Mouse (Mus musculus): ENCODE results near the gene Siva1. TPM values are rescaled to one million over a fixed set of nuclear protein-coding genes. Genes with fewer than 3 reads are reported as not detected.

Siva1 gene
- polyA plus RNA-seq, 1 experiment, result 58.6 TPM

DNA sequence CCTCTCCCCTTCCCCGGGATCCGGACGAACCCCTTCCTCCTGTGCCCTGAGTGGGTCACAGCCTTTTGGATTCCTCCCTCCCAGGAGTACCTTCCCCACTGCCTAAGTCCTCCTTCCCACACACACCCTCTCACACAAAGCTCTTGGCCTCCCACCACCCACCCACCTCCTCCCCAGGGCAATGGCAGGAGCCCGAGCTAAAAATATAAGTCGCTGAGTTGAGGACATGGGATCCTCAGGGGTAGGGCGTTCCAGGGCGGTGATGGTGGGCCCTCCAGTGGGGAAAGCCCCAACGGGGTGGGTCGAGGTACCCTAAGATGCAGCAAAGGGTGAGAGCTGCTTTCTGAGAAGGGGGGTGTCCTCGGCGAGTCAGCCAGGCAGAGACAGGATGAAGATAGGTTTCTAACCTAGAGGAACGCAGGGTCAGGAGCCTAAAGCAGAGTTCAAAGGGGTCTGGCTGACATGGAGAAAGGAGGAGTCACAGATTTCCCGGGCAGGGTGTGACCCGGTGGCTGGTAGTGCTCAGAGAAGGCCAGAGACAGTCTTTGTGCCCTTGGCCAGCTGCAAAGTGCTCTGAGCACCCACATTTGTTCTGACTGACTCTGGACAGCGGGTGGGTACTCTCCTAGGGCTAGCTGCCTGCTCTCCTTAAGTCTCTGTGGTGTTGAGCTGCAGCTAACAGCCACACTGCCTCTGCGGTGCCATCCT lies 24.0 kb upstream of the Siva1 start:
- TF ChIP-seq POLR2A (IDR thresholded peaks at IDR 0.05; ENCODE audit: borderline replicate concordance, extremely low read depth, low read depth, low read length), result no peak
- no peak for TF ChIP-seq CTCF (IDR thresholded peaks at IDR 0.05; ENCODE audit: insufficient read depth, low read length)
- peaks cover 12% of the 10 kb centered on the region; the same call in 1 of the 2 replicates for H3K4me1 ChIP-seq (ENCODE audit: control insufficient read depth, insufficient read depth, low read length)
- H3K4me3 ChIP-seq (replicated peaks; ENCODE audit: extremely low read depth, low read depth, low read length), result peak overlapping the region; percentile 77
- WGBS, result 20% methylated on average over 16 of the region's 16 CpGs
- DNase-seq, result no peak

DNA sequence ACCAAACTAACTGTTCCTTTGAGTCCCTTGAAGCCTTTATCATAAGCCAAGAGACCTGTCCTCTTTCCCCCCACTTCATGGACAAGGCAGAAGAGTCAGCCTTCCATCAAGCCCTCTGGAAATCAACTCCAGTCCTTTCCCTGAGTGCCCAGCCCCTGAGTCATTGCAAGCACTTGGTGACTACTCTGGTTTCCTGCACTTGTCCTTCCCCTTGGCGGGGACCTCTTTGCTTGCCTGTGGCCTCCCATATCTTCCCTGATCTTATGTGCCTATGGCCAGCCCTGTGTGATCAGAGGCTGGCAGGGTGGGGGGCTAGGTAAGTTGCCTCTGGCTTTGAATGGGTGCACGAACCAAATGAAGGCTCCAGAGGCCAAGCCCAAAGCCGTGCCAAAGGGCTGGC lies 22.6 kb upstream of the Siva1 start:
- no peak for DNase-seq
- no peak for TF ChIP-seq POLR2A (IDR thresholded peaks at IDR 0.05; ENCODE audit: borderline replicate concordance, extremely low read depth, low read depth, low read length)
- TF ChIP-seq CTCF (IDR thresholded peaks at IDR 0.05; ENCODE audit: insufficient read depth, low read length), result no peak
- 68% methylated on average over 3 of the region's 3 CpGs for WGBS
- H3K4me3 ChIP-seq (replicated peaks; ENCODE audit: extremely low read depth, low read depth, low read length), result no peak overlapping the region
- H3K4me1 ChIP-seq (ENCODE audit: control insufficient read depth, insufficient read depth, low read length), result peaks cover 16% of the 10 kb centered on the region; the same call in 1 of the 2 replicates

DNA sequence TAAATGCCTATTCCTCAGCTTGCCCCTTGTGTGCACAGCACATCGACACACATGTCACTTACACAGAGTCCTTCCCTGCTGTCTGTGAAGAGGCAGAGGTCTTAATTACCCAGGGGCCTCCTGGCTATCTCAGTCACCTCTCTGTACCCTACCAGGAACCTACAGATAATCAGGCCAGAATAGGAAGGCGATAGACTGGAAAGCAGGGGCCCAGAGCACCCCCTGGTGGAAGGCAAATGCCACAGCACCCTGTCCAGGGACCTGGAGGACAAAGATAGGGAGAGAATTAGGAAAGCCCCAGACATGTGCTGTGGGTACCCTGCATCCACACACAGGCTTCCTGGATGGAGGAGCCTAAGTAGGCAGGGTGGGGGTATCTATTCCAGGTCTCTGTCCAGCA lies 20.7 kb upstream of the Siva1 start:
- no peak for TF ChIP-seq POLR2A (IDR thresholded peaks at IDR 0.05; ENCODE audit: borderline replicate concordance, extremely low read depth, low read depth, low read length)
- peak; percentile 90 for TF ChIP-seq CTCF (IDR thresholded peaks at IDR 0.05; ENCODE audit: insufficient read depth, low read length)
- Histone ChIP-seq H3K4me3 (replicated peaks; ENCODE audit: extremely low read depth, low read depth, low read length) (no peak overlapping the region), H3K4me1 (ENCODE audit: control insufficient read depth, insufficient read depth, low read length) (peaks cover 19% of the 10 kb centered on the region; the same call in 1 of the 2 replicates)
- peak; percentile 64 for DNase-seq
- WGBS, result 29% methylated on average over 2 of the region's 2 CpGs

DNA sequence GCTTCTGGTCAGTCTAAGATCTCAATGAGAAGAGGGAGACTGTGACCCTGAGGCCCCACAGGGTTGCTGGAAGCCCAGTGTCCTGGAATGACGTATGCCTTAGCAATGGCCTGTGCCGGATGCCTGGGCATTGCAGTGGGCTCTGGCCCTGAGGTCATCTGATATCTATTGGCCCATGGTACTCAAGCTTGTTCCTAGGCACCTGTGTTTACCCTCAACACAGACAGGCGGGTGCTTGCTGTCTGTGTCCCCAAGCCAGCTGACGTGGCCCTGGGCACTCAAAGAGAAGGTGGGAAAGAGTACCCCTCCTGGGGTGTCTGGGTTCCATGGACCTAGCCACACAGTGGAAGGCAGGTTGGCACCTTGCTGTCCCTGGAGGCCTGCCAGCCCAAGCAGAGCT lies 18.8 kb upstream of the Siva1 start:
- Histone ChIP-seq H3K4me3 (replicated peaks; ENCODE audit: extremely low read depth, low read depth, low read length) (no peak overlapping the region), H3K4me1 (ENCODE audit: control insufficient read depth, insufficient read depth, low read length) (peaks cover 14% of the 10 kb centered on the region; the same call in 1 of the 2 replicates)
- WGBS, result 73% methylated on average over 4 of the region's 4 CpGs
- DNase-seq, result no peak
- no peak for TF ChIP-seq CTCF (IDR thresholded peaks at IDR 0.05; ENCODE audit: insufficient read depth, low read length)
- TF ChIP-seq POLR2A (IDR thresholded peaks at IDR 0.05; ENCODE audit: borderline replicate concordance, extremely low read depth, low read depth, low read length), result no peak

DNA sequence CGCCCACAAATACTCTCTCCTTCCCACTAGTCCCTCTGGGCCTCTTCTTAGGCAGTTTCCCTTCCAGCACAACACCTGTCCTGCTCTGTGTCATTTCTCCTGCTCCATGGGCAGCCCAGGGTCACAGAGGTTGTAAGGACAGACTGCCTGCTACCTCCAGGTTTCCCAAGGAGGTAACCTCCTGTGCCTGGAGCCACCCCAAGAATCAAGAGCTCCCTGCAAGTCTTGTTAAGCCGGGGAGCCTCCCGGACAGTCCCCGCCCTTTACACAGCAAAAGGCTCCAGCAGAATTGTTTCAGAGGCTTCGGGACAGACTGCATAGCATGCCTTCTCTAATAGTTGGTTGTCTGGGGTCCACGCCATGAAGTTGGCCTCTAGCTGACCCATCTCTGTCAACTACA lies 18.0 kb upstream of the Siva1 start:
- Histone ChIP-seq H3K4me3 (replicated peaks; ENCODE audit: extremely low read depth, low read depth, low read length) (no peak overlapping the region), H3K4me1 (ENCODE audit: control insufficient read depth, insufficient read depth, low read length) (peaks cover 14% of the 10 kb centered on the region)
- no peak for DNase-seq
- 64% methylated on average over 6 of the region's 6 CpGs for WGBS
- TF ChIP-seq POLR2A (IDR thresholded peaks at IDR 0.05; ENCODE audit: borderline replicate concordance, extremely low read depth, low read depth, low read length) (no peak), CTCF (IDR thresholded peaks at IDR 0.05; ENCODE audit: insufficient read depth, low read length) (no peak)

DNA sequence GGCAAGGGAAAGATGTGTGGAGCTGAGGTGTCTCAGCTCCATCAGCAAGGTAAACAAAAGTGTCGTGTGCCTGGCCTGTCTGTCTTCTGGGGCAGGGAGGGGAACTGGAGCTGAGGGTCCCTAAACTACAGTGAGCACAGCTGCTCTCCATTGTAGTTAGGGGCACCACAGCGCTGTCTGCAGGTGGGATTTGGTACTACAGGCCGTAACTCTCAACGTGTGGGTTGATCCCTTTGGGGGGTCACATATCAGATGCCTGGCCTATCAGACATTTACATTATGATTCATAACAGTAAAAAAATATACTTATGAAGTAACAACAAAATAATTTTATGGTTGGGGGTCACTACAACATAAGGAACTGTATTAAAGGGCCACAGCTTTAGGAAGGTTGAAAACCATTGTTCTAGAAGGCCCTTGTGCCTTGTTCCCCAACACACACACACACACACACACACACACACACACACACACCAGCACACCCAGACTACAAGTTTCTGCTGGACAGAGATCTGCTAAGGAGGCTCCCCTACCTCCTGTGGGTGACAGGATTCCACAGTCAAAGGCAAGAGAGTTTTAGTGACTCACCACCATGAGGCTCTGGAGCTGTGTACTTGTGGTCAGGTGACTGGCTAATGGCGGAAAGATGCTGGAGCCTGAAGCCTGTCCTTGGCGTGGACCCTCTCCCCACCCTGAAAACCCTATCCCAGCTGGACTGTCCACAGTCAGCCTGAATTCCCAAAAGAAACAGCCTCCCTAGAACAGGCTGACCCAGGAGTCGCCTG lies 17.2 kb upstream of the Siva1 start:
- WGBS, result 66% methylated on average over 7 of the region's 7 CpGs
- DNase-seq, result no peak
- peaks cover 15% of the 10 kb centered on the region for H3K4me1 ChIP-seq (ENCODE audit: control insufficient read depth, insufficient read depth, low read length)
- TF ChIP-seq CTCF (IDR thresholded peaks at IDR 0.05; ENCODE audit: insufficient read depth, low read length), result peak; percentile 53
- no peak for TF ChIP-seq POLR2A (IDR thresholded peaks at IDR 0.05; ENCODE audit: borderline replicate concordance, extremely low read depth, low read depth, low read length)
- H3K4me3 ChIP-seq (replicated peaks; ENCODE audit: extremely low read depth, low read depth, low read length), result no peak overlapping the region

DNA sequence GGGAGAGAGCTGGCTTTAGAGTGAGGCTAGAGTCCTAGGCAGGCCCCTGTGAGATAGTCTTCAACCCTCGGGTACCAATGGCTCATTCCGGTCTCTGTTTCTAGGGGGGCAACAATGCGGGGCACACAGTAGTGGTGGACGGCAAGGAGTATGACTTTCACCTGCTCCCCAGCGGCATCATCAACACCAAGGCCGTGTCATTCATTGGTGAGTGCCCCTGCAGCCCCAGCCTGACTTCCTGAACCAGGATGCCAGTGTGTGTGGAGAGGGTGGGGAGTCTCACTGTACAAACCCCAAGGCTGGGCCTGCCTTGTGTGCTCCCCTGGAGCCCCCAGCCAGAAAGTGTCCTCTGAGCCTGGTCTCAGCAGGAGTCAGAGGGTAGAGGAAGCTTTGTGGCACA lies 16.3 kb upstream of the Siva1 start:
- Histone ChIP-seq H3K4me1 (ENCODE audit: control insufficient read depth, insufficient read depth, low read length) (peaks cover 18% of the 10 kb centered on the region), H3K4me3 (replicated peaks; ENCODE audit: extremely low read depth, low read depth, low read length) (no peak overlapping the region)
- no peak for DNase-seq
- WGBS, result 72% methylated on average over 6 of the region's 6 CpGs
- no peak for TF ChIP-seq POLR2A (IDR thresholded peaks at IDR 0.05; ENCODE audit: borderline replicate concordance, extremely low read depth, low read depth, low read length)
- no peak for TF ChIP-seq CTCF (IDR thresholded peaks at IDR 0.05; ENCODE audit: insufficient read depth, low read length)

DNA sequence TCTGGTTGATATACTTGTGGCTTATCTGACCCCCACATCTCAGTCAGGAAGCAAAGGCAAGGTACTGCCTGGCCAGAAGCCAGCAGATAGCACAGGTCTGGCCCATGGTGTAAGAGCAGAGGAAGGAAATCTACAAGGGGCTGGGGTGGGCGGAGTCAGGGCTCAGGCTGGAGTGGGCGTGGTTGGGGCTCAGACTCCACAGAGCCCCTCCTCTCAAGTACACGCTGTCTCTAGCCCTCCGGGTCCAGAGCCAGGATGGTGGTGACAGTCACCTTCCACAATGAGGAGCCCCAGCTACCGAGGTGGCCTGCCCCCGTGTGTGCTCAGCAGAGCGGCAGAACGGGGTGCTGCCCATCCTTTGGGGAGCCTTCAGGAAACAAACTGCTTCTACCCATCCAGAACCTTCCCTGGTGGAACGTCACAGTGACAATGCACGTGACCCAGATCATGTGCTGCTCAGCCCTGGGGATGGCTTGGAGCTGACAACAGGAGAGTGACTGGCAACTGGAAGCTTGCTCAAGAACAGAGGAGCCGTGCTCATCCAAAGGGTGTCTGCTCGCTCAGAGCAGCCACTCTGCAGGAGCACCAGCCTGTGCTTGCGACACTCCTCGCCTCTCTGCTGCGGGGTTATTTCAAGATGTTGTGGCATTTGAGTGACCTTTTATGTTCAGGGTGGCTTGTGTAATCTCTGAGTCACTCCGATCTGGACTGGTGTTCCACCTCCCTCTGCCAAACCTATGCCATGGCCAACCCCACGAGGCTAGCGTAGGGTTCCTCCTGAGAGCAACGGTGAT lies 15.4 kb upstream of the Siva1 start:
- no peak for TF ChIP-seq CTCF (IDR thresholded peaks at IDR 0.05; ENCODE audit: insufficient read depth, low read length)
- peak; percentile 46; the same call in 1 of the 2 replicates for TF ChIP-seq POLR2A (IDR thresholded peaks at IDR 0.05; ENCODE audit: borderline replicate concordance, extremely low read depth, low read depth, low read length)
- peak overlapping the region; percentile 12 for H3K4me3 ChIP-seq (replicated peaks; ENCODE audit: extremely low read depth, low read depth, low read length)
- peaks cover 20% of the 10 kb centered on the region for H3K4me1 ChIP-seq (ENCODE audit: control insufficient read depth, insufficient read depth, low read length)
- peak; percentile 65 for DNase-seq
- WGBS, result 16% methylated on average over 19 of the region's 19 CpGs

DNA sequence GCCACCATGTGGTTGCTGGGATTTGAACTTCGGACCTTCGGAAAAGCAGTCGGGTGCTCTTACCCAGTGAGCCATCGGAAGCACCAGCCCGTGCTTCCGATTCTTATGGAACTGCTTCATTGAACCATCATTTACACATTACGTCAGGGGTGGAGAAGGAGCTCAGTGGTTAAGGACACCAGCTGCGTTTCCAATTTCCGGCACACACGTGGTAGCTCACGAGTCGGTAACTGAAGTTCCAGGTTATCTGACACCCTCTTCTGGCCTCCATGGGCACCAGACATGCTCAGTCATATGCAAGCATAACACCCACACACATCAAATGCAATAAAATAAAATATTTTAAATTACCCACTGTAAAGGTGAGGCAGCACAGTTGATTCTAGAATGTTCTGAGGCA lies 14.4 kb upstream of the Siva1 start:
- Histone ChIP-seq H3K4me1 (ENCODE audit: control insufficient read depth, insufficient read depth, low read length) (peaks cover 20% of the 10 kb centered on the region), H3K4me3 (replicated peaks; ENCODE audit: extremely low read depth, low read depth, low read length) (no peak overlapping the region)
- DNase-seq, result no peak
- no peak for TF ChIP-seq CTCF (IDR thresholded peaks at IDR 0.05; ENCODE audit: insufficient read depth, low read length)
- TF ChIP-seq POLR2A (IDR thresholded peaks at IDR 0.05; ENCODE audit: borderline replicate concordance, extremely low read depth, low read depth, low read length), result no peak
- 94% methylated on average over 12 of the region's 12 CpGs for WGBS
